Mouse (Mus musculus) heart, adult 2 months (tissue): Measurements from ENCODE around the gene Vmn1r115.
"Not testable (repeated sequence)": the region's sequence is repeated elsewhere in the genome, so short reads cannot be mapped to it uniquely, and the experiment has no call there.

ENCODE experiments used
- CTCF ChIP-seq: fragments of 200-600 bp; IDR thresholded peaks from 2 replicates; pipeline ENCODE4 v1.8.1; 2022; ENCODE audit warnings: antibody characterized with exemption, mild to moderate bottlenecking, moderate library complexity
- POLR2A ChIP-seq: fragments of 200-500 bp; IDR thresholded peaks from 2 replicates; pipeline ENCODE4 v1.6.1; 2011; ENCODE audit warnings: mild to moderate bottlenecking, low read depth, low read length, control low read depth; ENCODE audit not compliant: insufficient read depth

DNA sequence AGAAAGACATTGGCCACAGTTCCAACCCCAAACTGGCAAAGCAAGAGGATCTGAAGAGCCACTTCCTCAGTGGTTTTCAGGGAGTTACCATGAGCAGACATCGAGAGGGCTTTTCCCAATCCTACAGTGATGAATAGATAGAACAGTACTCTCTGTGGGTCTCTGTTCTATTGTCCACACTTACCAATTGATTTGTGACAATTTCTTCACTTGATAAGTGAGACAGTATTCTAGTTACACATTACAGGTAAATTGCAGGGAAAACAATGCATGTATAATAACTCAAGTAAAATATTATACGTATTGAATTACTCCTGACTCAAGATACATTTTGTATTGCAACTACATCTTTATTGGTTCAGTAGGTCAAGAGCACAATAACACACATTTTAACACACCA lies 39.2 kb upstream of the Vmn1r115 start, which contains the start of gene Vmn1r117:
- not testable (repeated sequence) for TF ChIP-seq CTCF, POLR2A
